Mouse (Mus musculus): ENCODE results near the gene 1110004F10Rik. TPM values are rescaled to one million over a fixed set of nuclear protein-coding genes. Genes with fewer than 3 reads are reported as not detected.

1110004F10Rik gene
- 43.8 and 49.5 TPM in 2 replicates for polyA plus RNA-seq (2012; rRNA removed)

DNA sequence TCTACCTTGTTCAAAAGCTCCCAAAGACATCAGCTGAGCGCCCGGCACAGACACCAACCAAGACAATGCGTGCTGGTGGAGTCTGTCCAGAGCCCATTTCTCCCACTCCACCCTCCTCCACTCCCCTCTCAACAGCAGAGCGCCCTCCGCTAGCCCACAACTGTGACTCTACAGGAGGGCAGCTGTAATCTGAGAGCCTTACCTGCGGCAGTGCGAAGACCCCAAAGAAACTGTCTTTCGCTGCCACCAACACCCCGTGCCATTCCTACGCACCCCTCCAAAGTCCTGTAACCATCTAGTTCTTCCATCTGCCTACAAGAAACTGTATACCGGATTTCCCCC is at the start of gene 1110004F10Rik:
Gene 1110004F10Rik, plus strand, starts transcription at position 202 of the 342 bp plus-strand sequence.

DNA sequence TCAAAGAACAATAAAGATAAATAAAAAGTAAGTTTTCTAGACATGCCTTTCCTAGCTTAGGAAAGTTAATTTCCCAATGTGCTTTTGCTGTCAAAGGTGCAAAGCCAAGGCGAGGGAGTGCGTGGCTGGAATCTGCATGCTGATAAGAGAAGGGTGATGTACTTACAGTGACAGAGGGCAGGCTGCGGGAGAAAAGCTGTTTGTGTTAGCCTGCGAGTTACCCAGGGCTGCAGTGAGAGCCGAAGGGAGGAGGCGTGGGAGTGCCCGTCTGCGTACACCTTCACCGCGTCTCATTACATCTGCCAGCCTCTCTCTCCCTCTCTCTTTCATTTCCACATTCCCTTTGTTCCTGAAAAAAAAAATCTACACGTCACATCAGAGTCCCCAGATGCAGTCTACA is 686 bp upstream of the 1110004F10Rik start, which contains the start of gene Sox6:
Gene Sox6, minus strand, starts transcription at position 286 of the 400 bp plus-strand sequence.

DNA sequence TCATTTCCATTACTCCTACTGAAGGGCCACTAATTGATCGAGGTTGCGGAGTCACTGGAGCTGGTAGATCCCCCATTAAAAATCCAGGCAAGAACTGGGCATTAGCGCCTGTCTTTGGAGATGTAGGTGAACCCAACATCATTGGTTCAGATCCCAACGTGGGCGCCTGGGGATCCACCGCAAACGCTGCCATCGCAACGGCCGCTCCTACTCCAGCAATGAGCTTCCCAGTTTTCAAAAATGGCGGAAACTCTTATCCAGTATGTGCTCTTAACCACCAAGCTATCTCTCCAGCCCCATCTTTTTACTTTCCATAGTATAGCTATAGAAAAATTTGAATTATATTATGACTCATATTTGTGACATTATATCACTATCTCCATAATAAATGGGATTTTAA is 45.2 kb downstream of the 1110004F10Rik start, which contains the start of gene Gm4353:
Gene Gm4353, minus strand, starts transcription at position 270 of the 400 bp plus-strand sequence.

Other genes starting within 250 kb of the 1110004F10Rik start
- 9.2 and 10.0 TPM in 2 replicates for gene Sox6, start 601 bp upstream of the 1110004F10Rik start, polyA plus RNA-seq (2012; rRNA removed)
- 0.23 and 0.38 TPM in 2 replicates for gene Gm4353, start 45.2 kb downstream of the 1110004F10Rik start, polyA plus RNA-seq (2012; rRNA removed)